Mouse (Mus musculus) gonadal fat pad, adult 2 months (tissue): ENCODE measurements around the gene Fn3k. TPM values are rescaled to one million over a fixed set of nuclear protein-coding genes. Genes with fewer than 3 reads are reported as not detected.

ENCODE experiments used
- DNase-seq: peaks from one replicate; pipeline ENCODE4 v3.0.0-alpha.2; 2012; ENCODE audit warnings: low read depth
- polyA plus RNA-seq: library from polyadenylated mRNA; depleted of rRNA; stranded (reverse); fragments of >200 nt; gene quantifications from 2 replicates; pipeline ENCODE4 v1.2.3, GENCODE M21; 2012; rRNA removed

Gene Fn3k
- polyA plus RNA-seq = 1.9 and 2.4 TPM in 2 replicates

GRCm38 (mm10) chr11:121434156-121435155 lies at the start of gene Fn3k:
Gene Fn3k, plus strand, starts transcription at chr11:121434913.
- no peak for DNase-seq

- DNase-seq = peak; percentile 97
These were observed 46.8 kb upstream of the Fn3k start, which contains the start of gene Rab40b for GRCm38 (mm10) chr11:121387750-121388553. Gene Rab40b, minus strand, starts transcription at chr11:121388251.

- no peak for DNase-seq
These were observed 46.2 kb upstream of the Fn3k start for GRCm38 (mm10) chr11:121388554-121388945.

- DNase-seq = no peak
These were observed 43.9 kb upstream of the Fn3k start for GRCm38 (mm10) chr11:121390793-121391192.

GRCm38 (mm10) chr11:121392405-121392804 lies 42.3 kb upstream of the Fn3k start:
- no peak for DNase-seq

GRCm38 (mm10) chr11:121407366-121408155 lies 27.2 kb upstream of the Fn3k start:
- DNase-seq = no peak

GRCm38 (mm10) chr11:121414762-121415161 lies 20.0 kb upstream of the Fn3k start:
- DNase-seq = no peak

- no peak for DNase-seq
These were observed 19.4 kb upstream of the Fn3k start for GRCm38 (mm10) chr11:121415351-121415750.

GRCm38 (mm10) chr11:121417971-121418370 lies 16.7 kb upstream of the Fn3k start:
- no peak for DNase-seq

- DNase-seq = no peak
These were observed 15.8 kb upstream of the Fn3k start for GRCm38 (mm10) chr11:121418932-121419331.

- no peak for DNase-seq
These were observed 14.3 kb upstream of the Fn3k start for GRCm38 (mm10) chr11:121420379-121420778.

- DNase-seq = peak; percentile 90
These were observed 13.7 kb upstream of the Fn3k start, which contains the start of gene Fn3krp for GRCm38 (mm10) chr11:121420830-121421552. Gene Fn3krp, plus strand, starts transcription at chr11:121421401.

- no peak for DNase-seq
These were observed 13.1 kb upstream of the Fn3k start for GRCm38 (mm10) chr11:121421553-121422173.

GRCm38 (mm10) chr11:121433397-121433796 lies 1.3 kb upstream of the Fn3k start:
- DNase-seq = no peak

- DNase-seq = no peak
These were observed 2.5 kb downstream of the Fn3k start for GRCm38 (mm10) chr11:121437236-121437635.

GRCm38 (mm10) chr11:121439686-121440292 lies 5.1 kb downstream of the Fn3k start:
- no peak for DNase-seq

GRCm38 (mm10) chr11:121441653-121442052 lies 6.9 kb downstream of the Fn3k start:
- no peak for DNase-seq

GRCm38 (mm10) chr11:121442076-121442475 lies 7.4 kb downstream of the Fn3k start:
- no peak for DNase-seq

- DNase-seq = no peak
These were observed 16.6 kb downstream of the Fn3k start for GRCm38 (mm10) chr11:121451216-121451726.
